Mouse (Mus musculus) embryonic facial prominence, embryonic 15.5 days (tissue): Measurements from ENCODE around the gene Sh3gl3. TPM values are rescaled to one million over a fixed set of nuclear protein-coding genes. Genes with fewer than 3 reads are reported as not detected.

ENCODE experiments used
- ATAC-seq: fragments of 200-750 bp; cut with Nextera tagmentation; 2 replicates; pipeline ENCODE4 v1.8.0; 2017; ENCODE audit warnings: low read depth, moderate TSS enrichment; ENCODE audit not compliant: insufficient number of reproducible peaks, low FRiP score, low TSS enrichment
- H3K27ac ChIP-seq: fragments of 300-500 bp; sonication (generic); replicated peaks from 2 replicates; pipeline ENCODE4 v1.5.1; 2015; ENCODE audit warnings: mild to moderate bottlenecking, inconsistent platforms
- H3K27me3 ChIP-seq: fragments of 300-500 bp; sonication (generic); 2 replicates; pipeline ENCODE4 v1.6.1; 2015; ENCODE audit warnings: inconsistent platforms
- H3K36me3 ChIP-seq: fragments of 300-500 bp; sonication (generic); 2 replicates; pipeline ENCODE4 v1.6.1; 2015; ENCODE audit warnings: mild to moderate bottlenecking, inconsistent platforms
- H3K4me1 ChIP-seq: fragments of 300-500 bp; sonication (generic); 2 replicates; pipeline ENCODE4 v1.6.1; 2015; ENCODE audit warnings: inconsistent platforms
- H3K4me2 ChIP-seq: fragments of 300-500 bp; sonication (generic); replicated peaks from 2 replicates; pipeline ENCODE4 v1.6.1; 2015; ENCODE audit warnings: mild to moderate bottlenecking, inconsistent platforms
- H3K4me3 ChIP-seq: fragments of 300-500 bp; sonication (generic); replicated peaks from 2 replicates; pipeline ENCODE4 v1.5.1; 2015; ENCODE audit warnings: mild to moderate bottlenecking, inconsistent platforms
- H3K9ac ChIP-seq: fragments of 300-500 bp; sonication (generic); 2 replicates; pipeline ENCODE4 v1.6.1; 2015; ENCODE audit warnings: inconsistent platforms
- H3K9me3 ChIP-seq: fragments of 300-500 bp; sonication (generic); replicated peaks from 2 replicates; pipeline ENCODE4 v1.6.1; 2016; ENCODE audit warnings: inconsistent platforms
- WGBS: fragments of 180-500 bp; shearing (Covaris S2); methylation state at CpG from one replicate; pipeline ENCODE4 v1.1.7; 2015; 5-methylcytosine and 5-hydroxymethylcytosine counted together
- polyA plus RNA-seq: library from polyadenylated mRNA; unstranded; fragments of >200 nt; fragmentation: Nextera tagmentation; extraction: Ambion mirVana; gene quantifications from 2 replicates; pipeline ENCODE4 v1.2.1, GENCODE M21; 2015

Gene Sh3gl3
- polyA plus RNA-seq, 1 experiment from 2014 or later: 11.4 TPM

DNA sequence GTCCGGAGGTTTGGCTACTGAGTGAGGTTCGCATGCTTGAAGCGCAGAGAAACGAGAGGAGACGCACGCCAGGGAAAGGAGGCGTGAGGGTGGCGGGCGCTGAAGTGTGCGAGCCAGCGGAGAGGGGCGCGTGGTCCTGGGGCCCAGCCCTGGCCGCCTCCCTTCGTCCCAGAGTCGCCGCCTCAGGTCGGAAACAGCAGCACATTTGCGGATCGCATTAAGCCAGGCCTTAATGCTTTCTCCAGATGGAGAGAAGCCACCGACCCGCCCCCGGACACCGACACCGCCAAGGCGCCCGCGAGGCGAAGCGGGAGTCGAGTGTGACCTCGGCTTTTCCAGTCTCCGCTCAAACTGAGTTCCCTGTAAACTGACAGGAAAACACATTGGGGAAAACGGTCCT lies 162.5 kb downstream of the Sh3gl3 start:
- H3K27ac ChIP-seq: no peak overlapping the region
- H3K4me3 ChIP-seq: peak overlapping the region; percentile 48
- H3K9me3 ChIP-seq: no peaks in the 10 kb centered on the region
- H3K27me3 ChIP-seq: peaks cover 84% of the 10 kb centered on the region
- H3K36me3 ChIP-seq: no peaks in the 10 kb centered on the region
- H3K4me1 ChIP-seq: peaks cover 21% of the 10 kb centered on the region
- ATAC-seq: no peak
- 0 out of 2 replicates have a peak overlapping the region, but pooled peaks have one; percentile 3 for H3K9ac ChIP-seq
- H3K4me2 ChIP-seq: peak overlapping the region; percentile 77
- WGBS: under 1% methylated on average over 34 of the region's 34 CpGs

GRCm38 (mm10) chr7:82338121-82338520 lies 164.5 kb downstream of the Sh3gl3 start:
- no peaks in the 10 kb centered on the region for H3K36me3 ChIP-seq
- no peak overlapping the region for H3K9ac ChIP-seq
- peaks cover 31% of the 10 kb centered on the region for H3K4me1 ChIP-seq
- no peak overlapping the region for H3K4me2 ChIP-seq
- no peaks in the 10 kb centered on the region for H3K9me3 ChIP-seq
- H3K27me3 ChIP-seq: peaks cover 74% of the 10 kb centered on the region
- 37% methylated on average over 9 of the region's 9 CpGs for WGBS
- H3K27ac ChIP-seq: no peak overlapping the region
- no peak overlapping the region for H3K4me3 ChIP-seq
- no peak for ATAC-seq

GRCm38 (mm10) chr7:82338532-82338931 lies 164.9 kb downstream of the Sh3gl3 start:
- H3K27ac ChIP-seq: no peak overlapping the region
- no peaks in the 10 kb centered on the region for H3K36me3 ChIP-seq
- no peak for ATAC-seq
- no peak overlapping the region for H3K9ac ChIP-seq
- no peak overlapping the region for H3K4me3 ChIP-seq
- 53% methylated on average over 4 of the region's 4 CpGs for WGBS
- H3K9me3 ChIP-seq: no peaks in the 10 kb centered on the region
- peaks cover 70% of the 10 kb centered on the region for H3K27me3 ChIP-seq
- peaks cover 31% of the 10 kb centered on the region for H3K4me1 ChIP-seq
- H3K4me2 ChIP-seq: no peak overlapping the region

DNA sequence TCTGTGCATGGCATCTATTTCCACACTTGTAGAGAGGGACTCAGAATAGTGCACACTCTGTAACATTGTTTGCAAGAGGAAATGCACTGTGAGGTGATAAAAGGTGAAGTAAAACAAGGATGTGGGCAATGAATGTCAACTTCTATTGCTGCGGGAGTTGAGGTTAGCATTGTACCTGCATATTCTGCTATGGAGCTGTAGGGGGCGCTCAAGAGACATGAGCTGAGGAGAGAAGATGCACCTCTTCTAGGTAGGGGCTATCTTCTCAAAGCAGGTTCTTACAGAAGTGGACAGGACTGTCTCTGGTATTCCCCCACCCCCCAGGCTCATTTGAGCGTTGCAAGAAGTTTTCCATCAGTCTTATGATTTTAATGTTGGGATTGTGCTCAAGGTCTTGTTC lies 165.6 kb downstream of the Sh3gl3 start:
- Histone ChIP-seq H3K9ac (no peak overlapping the region), H3K27me3 (peaks cover 64% of the 10 kb centered on the region), H3K9me3 (no peaks in the 10 kb centered on the region), H3K4me3 (no peak overlapping the region), H3K36me3 (no peaks in the 10 kb centered on the region), H3K4me2 (no peak overlapping the region), H3K4me1 (peaks cover 31% of the 10 kb centered on the region), H3K27ac (no peak overlapping the region)
- WGBS: 54% methylated on average over 3 of the region's 3 CpGs
- ATAC-seq: no peak

GRCm38 (mm10) chr7:82341476-82341875 lies 167.8 kb downstream of the Sh3gl3 start:
- no peak overlapping the region for H3K4me2 ChIP-seq
- H3K9me3 ChIP-seq: no peaks in the 10 kb centered on the region
- H3K27ac ChIP-seq: no peak overlapping the region
- H3K9ac ChIP-seq: no peak overlapping the region
- ATAC-seq: no peak
- no peaks in the 10 kb centered on the region for H3K36me3 ChIP-seq
- no peak overlapping the region for H3K4me3 ChIP-seq
- 19% methylated on average over 8 of the region's 8 CpGs for WGBS
- peaks cover 16% of the 10 kb centered on the region for H3K4me1 ChIP-seq
- peaks cover 51% of the 10 kb centered on the region for H3K27me3 ChIP-seq

DNA sequence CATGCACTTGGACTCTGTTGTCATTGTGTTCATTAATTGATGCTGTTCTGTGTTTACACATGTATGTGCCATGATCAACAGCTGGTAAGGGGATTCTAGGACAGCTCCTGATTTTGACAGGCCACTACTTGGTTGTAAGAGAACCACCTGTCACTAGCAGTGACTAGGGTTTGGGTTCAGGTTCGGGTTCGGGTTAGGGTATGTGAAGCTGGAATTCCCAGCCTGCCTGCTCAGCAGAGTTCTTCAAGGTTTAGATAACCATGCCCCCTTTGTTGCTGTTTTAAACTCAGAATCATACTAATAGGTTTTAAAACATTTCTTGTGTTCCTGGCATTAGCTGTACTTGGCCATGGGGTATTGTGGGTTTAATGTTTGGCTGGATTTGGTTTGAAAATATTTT lies 173.1 kb downstream of the Sh3gl3 start:
- H3K4me1 ChIP-seq: peaks cover 4% of the 10 kb centered on the region; the same call in 1 of the 2 replicates
- no peak overlapping the region for H3K4me2 ChIP-seq
- 0 out of 2 replicates have a peak, but pooled peaks cover 13% of the 10 kb centered on the region for H3K27me3 ChIP-seq
- H3K36me3 ChIP-seq: no peaks in the 10 kb centered on the region
- WGBS: 75% methylated on average over 2 of the region's 2 CpGs
- H3K27ac ChIP-seq: no peak overlapping the region
- no peak for ATAC-seq
- no peak overlapping the region for H3K4me3 ChIP-seq
- H3K9ac ChIP-seq: no peak overlapping the region
- no peaks in the 10 kb centered on the region for H3K9me3 ChIP-seq

DNA sequence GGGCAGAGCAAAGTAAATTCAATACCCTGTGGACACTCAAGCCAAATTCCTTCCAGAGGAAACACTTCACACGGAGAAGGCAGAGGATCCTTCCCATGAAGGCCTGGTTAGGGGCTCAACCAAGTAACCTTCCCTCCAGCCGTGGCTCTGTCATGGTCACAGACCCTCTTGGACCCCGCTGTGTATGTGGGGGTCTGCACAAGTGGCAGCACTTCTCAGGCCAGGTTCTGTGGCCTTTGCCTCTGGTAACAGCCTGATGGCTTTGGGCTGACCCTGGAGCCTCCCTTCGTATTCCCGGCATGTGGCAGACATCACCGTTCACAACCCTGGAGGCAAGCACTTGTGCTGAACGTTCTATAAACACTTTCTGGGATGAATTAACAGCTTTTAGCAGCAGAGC lies 176.2 kb downstream of the Sh3gl3 start:
- Histone ChIP-seq H3K27ac (no peak overlapping the region), H3K36me3 (no peaks in the 10 kb centered on the region), H3K9me3 (no peaks in the 10 kb centered on the region), H3K9ac (no peak overlapping the region), H3K4me2 (no peak overlapping the region), H3K27me3 (0 out of 2 replicates have a peak, but pooled peaks cover 4% of the 10 kb centered on the region), H3K4me3 (no peak overlapping the region), H3K4me1 (no peaks in the 10 kb centered on the region)
- no peak for ATAC-seq
- WGBS: 52% methylated on average over 7 of the region's 7 CpGs

DNA sequence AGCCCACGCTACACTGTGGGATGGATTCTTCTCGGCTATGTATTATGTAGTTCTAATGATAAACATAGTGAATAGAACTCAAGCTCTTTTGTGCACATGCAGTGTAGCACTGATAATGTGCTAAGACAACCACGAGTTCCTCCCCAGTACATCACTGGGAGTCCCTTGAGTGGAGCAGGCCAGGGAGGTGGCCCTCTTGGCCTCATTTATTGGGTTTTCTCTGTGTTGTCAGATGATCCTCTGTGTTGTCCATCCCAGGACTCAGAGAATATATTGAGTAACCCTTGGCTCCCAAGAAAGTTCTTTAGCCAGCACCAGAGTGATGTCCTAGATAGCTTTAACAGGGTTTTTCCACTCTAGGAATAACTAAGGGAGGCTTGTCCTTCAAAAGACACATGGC lies 176.8 kb downstream of the Sh3gl3 start:
- Histone ChIP-seq H3K27me3 (no peaks in the 10 kb centered on the region), H3K9me3 (no peaks in the 10 kb centered on the region), H3K27ac (no peak overlapping the region), H3K4me3 (no peak overlapping the region), H3K36me3 (no peaks in the 10 kb centered on the region), H3K9ac (no peak overlapping the region), H3K4me2 (no peak overlapping the region), H3K4me1 (no peaks in the 10 kb centered on the region)
- 86% methylated on average over 3 of the region's 3 CpGs for WGBS
- no peak for ATAC-seq

Other genes with a start within 250 kb of the Sh3gl3 start
- gene Hdgfl3, start 239.4 kb upstream of the Sh3gl3 start, polyA plus RNA-seq: 14.7 and 15.0 TPM in 2 replicates
- 1.6 and 1.8 TPM in 2 replicates for gene Bnc1, start 181.5 kb upstream of the Sh3gl3 start, polyA plus RNA-seq
- gene Adamtsl3, start 161.9 kb downstream of the Sh3gl3 start, polyA plus RNA-seq: 2.7 and 3.4 TPM in 2 replicates